8 mouse cellular contexts compared by ENCODE assay signal in the genomic region with DNA sequence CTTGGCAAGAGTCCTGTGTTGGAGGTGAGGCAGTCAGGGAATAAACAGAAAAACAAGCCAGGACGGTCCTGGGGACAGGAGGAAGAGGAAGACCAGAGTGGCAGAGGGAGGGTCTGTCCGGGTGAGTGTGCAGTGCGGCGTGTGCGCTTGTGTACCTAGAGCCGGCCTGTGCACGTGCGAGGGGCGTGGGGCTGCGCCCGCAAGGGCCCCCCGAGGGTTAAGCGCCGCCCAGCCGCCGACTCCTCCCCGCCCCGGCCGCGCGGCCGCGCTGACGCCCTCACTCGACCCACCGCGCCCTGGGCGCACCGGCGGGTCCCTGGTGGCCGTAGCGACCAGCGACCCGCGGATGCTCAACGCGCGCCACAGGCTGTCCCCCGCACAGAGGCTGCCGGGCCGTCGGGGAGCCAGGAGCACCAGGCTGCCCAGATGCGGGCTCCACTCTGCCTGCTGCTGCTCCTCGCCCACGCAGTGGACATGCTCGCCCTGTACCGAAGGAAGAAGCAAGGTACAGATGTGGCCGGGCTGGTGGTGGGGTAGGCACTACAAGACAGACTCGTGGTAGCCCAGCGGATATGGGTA. TPM values are rescaled to one million over a fixed set of nuclear protein-coding genes. Genes with fewer than 3 reads are reported as not detected.
DNase-seq lines count a peak whose midpoint lies in the region; ATAC-seq lines count a peak whose summit lies in the region.

A gene (plus strand): TSS at position 280 of the 579 bp plus-strand sequence.

- ATAC-seq in hindbrain, embryonic 12.5 days (ENCODE audit: low FRiP score) = peak; percentile 34; the same call in 1 of the 2 replicates
- ATAC-seq in midbrain, embryonic 12.5 days (ENCODE audit: low FRiP score, low read depth) = 0 out of 2 replicates have a peak, but pooled peaks have one; percentile 68

- peak within 1 kb of the TSS; percentile 65 for H3K4me2 ChIP-seq in hindbrain, embryonic 12.5 days (replicated peaks)
- peak within 1 kb of the TSS; percentile 64 for H3K4me2 ChIP-seq in midbrain, embryonic 12.5 days (replicated peaks)

- no peaks in the 10 kb centered on the region for H3K9me3 ChIP-seq in hindbrain, embryonic 12.5 days (replicated peaks)
- no peaks in the 10 kb centered on the region for H3K9me3 ChIP-seq in midbrain, embryonic 12.5 days

- H3K27ac ChIP-seq in hindbrain, embryonic 12.5 days = no peak within 1 kb of the TSS
- H3K27ac ChIP-seq in midbrain, embryonic 12.5 days (replicated peaks) = no peak within 1 kb of the TSS

- DNase-seq in adrenal gland, postnatal 10 days = peak; percentile 23
- DNase-seq in adrenal gland, adult 18-20 months (ENCODE audit: low spot score in 2 of 2) = no peak
- peak; percentile 33 for DNase-seq in R1 (ENCODE audit: low read depth, low spot score)
- DNase-seq in cerebellum, postnatal 14 days = no peak
- no peak for DNase-seq in cerebellum, postnatal 36 days
- no peak for DNase-seq in left cerebral cortex, adult 9 months (ENCODE audit: low spot score in 2 of 2)

- no peaks in the 10 kb centered on the region for H3K36me3 ChIP-seq in hindbrain, embryonic 12.5 days
- H3K36me3 ChIP-seq in midbrain, embryonic 12.5 days = no peaks in the 10 kb centered on the region

- H3K4me3 ChIP-seq in hindbrain, embryonic 12.5 days = peak within 1 kb of the TSS; percentile 37
- H3K4me3 ChIP-seq in midbrain, embryonic 12.5 days = peak within 1 kb of the TSS; percentile 42

- peaks cover 42% of the 10 kb centered on the region for H3K27me3 ChIP-seq in hindbrain, embryonic 12.5 days
- peaks cover 49% of the 10 kb centered on the region for H3K27me3 ChIP-seq in midbrain, embryonic 12.5 days

- peak within 1 kb of the TSS; percentile 39 for H3K9ac ChIP-seq in hindbrain, embryonic 12.5 days
- H3K9ac ChIP-seq in midbrain, embryonic 12.5 days (replicated peaks) = no peak within 1 kb of the TSS

- 1% methylated on average over 50 of the region's 50 CpGs for WGBS in hindbrain, embryonic 12.5 days
- under 1% methylated on average over 50 of the region's 50 CpGs for WGBS in midbrain, embryonic 12.5 days

- H3K4me1 ChIP-seq in hindbrain, embryonic 12.5 days = peaks cover 9% of the 10 kb centered on the region
- H3K4me1 ChIP-seq in midbrain, embryonic 12.5 days = peaks cover 10% of the 10 kb centered on the region

RNA-seq across cellular contexts. Expression of the gene that starts here (rescaled TPM):
- not detected for total RNA-seq in adrenal gland, postnatal 10 days (2021)
- total RNA-seq in adrenal gland, adult 18-20 months (2021) = 1 to 10 TPM in 1 of 2 experiments, under 1 TPM in 1; 0.70 to 2.8 TPM
- 0.40 and 0.48 TPM in 2 replicates for polyA plus RNA-seq in hindbrain, embryonic 12.5 days (2016; fragmentation: Nextera tagmentation; extraction: Ambion mirVana)
- polyA plus RNA-seq in midbrain, embryonic 12.5 days (2016; fragmentation: Nextera tagmentation; extraction: Ambion mirVana) = 0.18 TPM in 1 of 2 replicates, not detected in the other

Comparison
In these comparisons a context has a peak if more than half of its experiments do, and no peak if none do; other contexts are left out.
1. Peak in DNase-seq in adrenal gland, postnatal 10 days; RNA of the gene not detected or under 1 TPM.
2. Peak in ATAC-seq, H3K4me3 ChIP-seq, H3K9ac ChIP-seq and H3K4me2 ChIP-seq in hindbrain, embryonic 12.5 days; RNA of the gene not detected or under 1 TPM.
3. Peak in ATAC-seq, H3K4me3 ChIP-seq and H3K4me2 ChIP-seq in midbrain, embryonic 12.5 days; RNA of the gene not detected or under 1 TPM.